Mouse (Mus musculus) midbrain, embryonic 14.5 days (tissue): ENCODE data around the gene Bicd2. TPM values are rescaled to one million over a fixed set of nuclear protein-coding genes. Genes with fewer than 3 reads are reported as not detected.

Experiments
- ATAC-seq: fragments of 200-750 bp; cut with Nextera tagmentation; 2 replicates; pipeline ENCODE4 v1.8.0; 2017; ENCODE audit warnings: moderate number of reproducible peaks, moderate library complexity; ENCODE audit not compliant: low FRiP score, low TSS enrichment
- DNase-seq: peaks from one replicate; pipeline ENCODE4 v3.0.0-alpha.2; 2015
- H3K27ac ChIP-seq: fragments of 300-500 bp; sonication (generic); replicated peaks from 2 replicates; pipeline ENCODE4 v1.5.1; 2014; ENCODE audit warnings: mild to moderate bottlenecking, low read depth, low read length, moderate library complexity
- H3K27me3 ChIP-seq: fragments of 300-500 bp; sonication (generic); 2 replicates; pipeline ENCODE4 v1.6.1; 2014; ENCODE audit warnings: low read length, control low read depth, mixed read lengths; ENCODE audit not compliant: control insufficient read depth, insufficient read depth
- H3K36me3 ChIP-seq: fragments of 300-500 bp; sonication (generic); 2 replicates; pipeline ENCODE4 v1.6.1; 2014; ENCODE audit warnings: low read length, control low read depth; ENCODE audit not compliant: control insufficient read depth, insufficient read depth
- H3K4me1 ChIP-seq: fragments of 300-500 bp; sonication (generic); 2 replicates; pipeline ENCODE4 v1.6.1; 2014; ENCODE audit warnings: mild to moderate bottlenecking, antibody characterized with exemption, low read length, control low read depth; ENCODE audit not compliant: control insufficient read depth, insufficient read depth
- H3K4me2 ChIP-seq: fragments of 300-500 bp; sonication (generic); 2 replicates; pipeline ENCODE4 v1.6.1; 2014; ENCODE audit warnings: mild to moderate bottlenecking, low read length, moderate library complexity
- H3K4me3 ChIP-seq: fragments of 300-500 bp; sonication (generic); replicated peaks from 2 replicates; pipeline ENCODE4 v1.5.1; 2014; ENCODE audit warnings: low read depth, low read length
- H3K9ac ChIP-seq: fragments of 300-500 bp; sonication (generic); replicated peaks from 2 replicates; pipeline ENCODE4 v1.6.1; 2014; ENCODE audit warnings: mild to moderate bottlenecking, low read length, moderate library complexity
- H3K9me3 ChIP-seq: fragments of 300-500 bp; sonication (generic); 2 replicates; pipeline ENCODE4 v1.6.1; 2016; ENCODE audit warnings: low read length, control low read depth, mixed read lengths; ENCODE audit not compliant: control insufficient read depth
- WGBS: fragments of 180-500 bp; shearing (Covaris S2); extraction: QIAGEN DNeasy Blood & Tissue Kit; methylation state at CpG from one replicate; pipeline ENCODE4 v1.1.7; 2014; 5-methylcytosine and 5-hydroxymethylcytosine counted together
- polyA plus RNA-seq: library from polyadenylated mRNA; unstranded; fragments of >200 nt; fragmentation: Nextera tagmentation; extraction: Ambion mirVana; gene quantifications from 2 replicates; pipeline ENCODE4 v1.2.1, GENCODE M21; 2014

Gene Bicd2
- polyA plus RNA-seq, 1 experiment from 2014 or later: 30.1 TPM

GRCm38 (mm10) chr13:49321452-49321851, 19.9 kb upstream of the Bicd2 start:
- peaks cover 30% of the 10 kb centered on the region for H3K4me1 ChIP-seq
- DNase-seq: no peak

DNA sequence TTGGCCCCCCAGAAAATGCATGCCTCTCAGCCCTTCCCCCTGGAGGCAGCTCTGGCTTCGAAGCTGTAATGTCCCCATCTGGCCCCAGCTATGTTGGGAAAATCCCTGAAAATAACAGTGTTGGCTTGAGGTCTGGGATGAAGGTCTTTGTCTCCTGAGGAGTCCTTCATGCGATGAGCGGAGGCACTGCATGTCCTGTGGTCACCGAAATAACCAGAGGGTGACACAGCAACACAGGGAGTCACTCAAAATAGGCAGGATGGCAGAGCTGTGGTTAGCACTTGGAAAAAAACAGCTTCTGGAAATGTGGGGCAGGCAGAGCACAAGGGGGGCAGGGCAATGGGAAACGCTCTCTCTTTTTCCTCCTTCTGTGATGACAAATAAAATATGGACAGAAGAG, 19.2 kb upstream of the Bicd2 start:
- no peaks in the 10 kb centered on the region for H3K9me3 ChIP-seq
- DNase-seq (no peak), ATAC-seq (no peak)
- peaks cover 30% of the 10 kb centered on the region for H3K4me1 ChIP-seq
- H3K4me2 ChIP-seq: no peak overlapping the region
- H3K9ac ChIP-seq: no peak overlapping the region
- H3K27ac ChIP-seq: no peak overlapping the region
- H3K4me3 ChIP-seq: no peak overlapping the region
- H3K27me3 ChIP-seq: peaks cover 44% of the 10 kb centered on the region
- H3K36me3 ChIP-seq: no peaks in the 10 kb centered on the region
- 77% methylated on average over 5 of the region's 5 CpGs for WGBS

More at GRCm38 (mm10) chr13:49321452-49321851, 19.9 kb upstream of the Bicd2 start:
- no peak for ATAC-seq
- no peak overlapping the region for H3K4me2 ChIP-seq
- H3K36me3 ChIP-seq: no peaks in the 10 kb centered on the region
- WGBS: 56% methylated on average over 3 of the region's 3 CpGs
- H3K4me3 ChIP-seq: no peak overlapping the region
- H3K27me3 ChIP-seq: peaks cover 44% of the 10 kb centered on the region
- H3K9me3 ChIP-seq: no peaks in the 10 kb centered on the region
- no peak overlapping the region for H3K27ac ChIP-seq
- no peak overlapping the region for H3K9ac ChIP-seq

DNA sequence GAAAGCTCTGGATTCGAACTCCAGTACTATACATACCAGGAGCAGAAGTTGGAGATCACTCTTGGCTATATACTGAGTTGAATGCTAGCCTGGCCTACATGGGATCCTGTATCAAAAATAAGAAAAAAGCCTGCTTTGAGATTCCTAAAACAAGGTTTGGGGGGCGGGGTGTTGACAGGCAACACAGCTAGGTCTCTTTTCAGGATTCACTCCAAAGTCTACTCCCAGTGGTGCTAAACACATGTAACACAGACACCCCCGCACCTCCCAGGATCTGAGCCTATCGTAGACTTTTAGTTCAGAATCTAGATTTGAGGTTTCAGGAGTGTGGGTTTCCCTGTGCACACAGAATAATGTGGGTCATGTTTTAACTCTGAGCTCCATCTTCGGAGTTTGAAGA, 18.6 kb upstream of the Bicd2 start:
- no peak overlapping the region for H3K4me2 ChIP-seq
- H3K9me3 ChIP-seq: no peaks in the 10 kb centered on the region
- no peak for ATAC-seq
- peaks cover 27% of the 10 kb centered on the region for H3K4me1 ChIP-seq
- no peaks in the 10 kb centered on the region for H3K36me3 ChIP-seq
- no peak overlapping the region for H3K4me3 ChIP-seq
- H3K27me3 ChIP-seq: peaks cover 44% of the 10 kb centered on the region
- DNase-seq: no peak
- 91% methylated on average over 5 of the region's 5 CpGs for WGBS
- no peak overlapping the region for H3K27ac ChIP-seq
- H3K9ac ChIP-seq: no peak overlapping the region

DNA sequence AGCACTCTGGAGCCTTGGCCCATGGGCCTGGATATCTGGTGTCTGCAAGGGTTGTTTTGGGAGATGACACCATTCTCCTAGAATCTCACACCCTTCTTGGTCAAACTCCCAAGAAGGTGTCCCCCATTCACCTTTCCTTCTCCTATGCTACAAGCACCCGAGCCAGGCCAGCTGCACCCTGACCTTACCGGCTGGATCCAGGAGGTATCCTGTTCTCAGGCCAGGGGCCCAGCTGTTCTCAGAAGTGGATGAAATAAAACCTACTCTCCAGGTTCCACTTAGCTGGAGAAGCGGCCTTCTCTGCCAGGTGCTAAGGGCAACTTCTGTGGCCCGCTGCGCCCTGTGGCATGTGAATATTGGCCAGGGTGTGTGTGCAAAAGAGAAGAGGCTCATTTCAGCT, 16.5 kb upstream of the Bicd2 start:
- no peak for ATAC-seq
- Histone ChIP-seq H3K4me3 (no peak overlapping the region), H3K9me3 (no peaks in the 10 kb centered on the region), H3K27ac (no peak overlapping the region), H3K4me1 (peaks cover 12% of the 10 kb centered on the region), H3K27me3 (peaks cover 37% of the 10 kb centered on the region), H3K4me2 (no peak overlapping the region), H3K36me3 (no peaks in the 10 kb centered on the region), H3K9ac (no peak overlapping the region)
- no peak for DNase-seq
- 91% methylated on average over 5 of the region's 5 CpGs for WGBS

DNA sequence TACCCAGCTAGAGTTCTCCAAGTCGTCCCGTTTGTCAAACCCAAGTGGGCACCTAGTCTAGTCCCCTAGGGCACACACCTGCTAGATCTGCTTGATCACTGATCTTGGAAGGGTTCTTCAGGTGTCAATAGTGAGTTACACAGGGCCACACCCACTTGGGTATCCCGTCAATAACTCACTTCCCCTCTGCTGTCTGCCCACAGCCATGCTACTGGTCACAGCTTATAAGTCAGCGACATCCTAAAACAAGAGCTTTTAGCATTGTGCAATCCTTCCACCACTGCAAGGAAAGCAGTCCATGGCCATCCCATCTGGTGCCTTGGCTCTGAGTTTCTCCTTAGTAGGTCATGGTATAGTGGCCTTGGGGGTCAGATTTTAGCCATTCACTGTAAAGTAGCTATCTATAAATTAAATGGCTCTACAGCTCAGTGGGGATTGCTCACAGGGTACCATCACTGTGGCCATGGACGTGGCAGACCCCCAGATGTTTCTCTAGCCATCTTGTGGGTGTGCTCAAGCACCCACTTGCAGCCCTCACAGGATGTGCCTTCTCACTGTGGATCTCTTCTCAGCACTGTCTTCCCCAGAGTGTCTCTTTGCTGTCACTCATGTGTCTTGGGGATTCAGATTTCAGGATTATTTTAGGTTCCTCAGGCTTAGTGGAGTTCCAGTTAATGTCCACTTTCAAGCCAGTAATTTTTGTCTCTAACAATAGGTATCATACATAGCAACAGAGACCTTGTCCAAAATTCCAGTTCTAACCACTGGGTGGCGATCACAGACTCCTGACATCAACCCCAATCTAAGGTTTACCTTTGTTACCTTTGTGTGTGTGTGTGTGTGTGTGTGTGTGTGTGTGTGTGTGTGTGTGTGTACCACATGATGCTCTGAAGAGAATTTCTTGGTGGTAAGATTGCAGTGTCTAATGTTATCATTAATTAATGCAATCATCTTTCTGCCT, 14.9 kb upstream of the Bicd2 start:
- Histone ChIP-seq H3K4me3 (no peak overlapping the region), H3K9ac (no peak overlapping the region), H3K27me3 (peaks cover 32% of the 10 kb centered on the region), H3K9me3 (no peaks in the 10 kb centered on the region), H3K27ac (no peak overlapping the region), H3K36me3 (no peaks in the 10 kb centered on the region), H3K4me1 (no peaks in the 10 kb centered on the region), H3K4me2 (no peak overlapping the region)
- peak; percentile 82 for DNase-seq
- 59% methylated on average over 6 of the region's 6 CpGs for WGBS
- ATAC-seq: no peak; the same call in 1 of the 2 replicates

DNA sequence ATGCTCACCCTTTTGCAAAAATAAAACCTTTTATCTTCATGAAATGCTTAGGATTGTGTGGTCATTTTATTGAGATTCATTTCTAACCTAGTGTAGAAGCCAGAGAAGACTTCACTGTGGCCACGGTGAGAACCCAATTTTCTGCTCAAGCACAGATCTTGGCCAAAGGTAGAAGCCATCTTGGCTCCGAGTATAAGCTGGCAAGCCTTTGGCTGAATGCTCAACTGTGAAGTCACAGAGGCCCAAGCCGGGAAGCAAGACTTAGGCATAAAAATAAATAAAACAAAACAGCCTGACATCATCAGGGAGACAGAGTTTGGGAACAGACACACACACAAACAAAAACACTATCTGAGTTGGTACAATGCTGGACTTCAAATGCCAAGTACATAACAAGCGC, 13.3 kb upstream of the Bicd2 start:
- DNase-seq: no peak
- Histone ChIP-seq H3K4me1 (no peaks in the 10 kb centered on the region), H3K36me3 (no peaks in the 10 kb centered on the region), H3K27ac (no peak overlapping the region), H3K9me3 (no peaks in the 10 kb centered on the region), H3K4me2 (no peak overlapping the region), H3K4me3 (no peak overlapping the region), H3K27me3 (peaks cover 23% of the 10 kb centered on the region), H3K9ac (no peak overlapping the region)
- no peak for ATAC-seq
- whole genome bisulfite sequencing: 84% methylated on average over 4 of the region's 4 CpGs

DNA sequence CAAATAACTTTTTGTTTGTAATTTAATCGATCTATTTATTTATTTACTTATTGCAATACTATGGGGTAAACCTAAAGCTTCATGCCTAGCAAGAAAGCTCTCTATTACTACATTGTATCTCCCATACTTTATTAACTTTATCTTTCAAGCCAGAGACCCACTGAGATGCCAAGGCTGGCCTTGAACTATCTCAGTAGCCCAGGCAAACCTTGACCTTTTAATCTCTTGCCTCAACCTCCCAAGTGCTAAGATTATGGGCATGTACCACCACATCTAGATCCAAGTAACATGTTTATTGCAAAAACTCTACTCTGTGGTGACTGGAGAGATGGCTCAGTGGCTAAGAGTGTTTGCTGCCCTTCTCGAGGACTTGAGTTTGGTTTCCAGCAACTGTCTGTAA, 8.1 kb upstream of the Bicd2 start:
- Histone ChIP-seq H3K4me3 (no peak overlapping the region), H3K4me1 (no peaks in the 10 kb centered on the region), H3K27ac (no peak overlapping the region), H3K36me3 (no peaks in the 10 kb centered on the region), H3K9me3 (no peaks in the 10 kb centered on the region), H3K9ac (no peak overlapping the region), H3K4me2 (no peak overlapping the region), H3K27me3 (no peaks in the 10 kb centered on the region)
- no peak for ATAC-seq
- DNase-seq: no peak
- 78% methylated on average over 2 of the region's 2 CpGs for WGBS

- H3K4me2 ChIP-seq: no peak overlapping the region
- no peak for ATAC-seq
- WGBS: 92% methylated on average over 12 of the region's 12 CpGs
- no peaks in the 10 kb centered on the region for H3K9me3 ChIP-seq
- no peak for DNase-seq
- H3K27ac ChIP-seq: no peak overlapping the region
- no peak overlapping the region for H3K4me3 ChIP-seq
- no peaks in the 10 kb centered on the region for H3K36me3 ChIP-seq
- peaks cover 4% of the 10 kb centered on the region for H3K4me1 ChIP-seq
- H3K9ac ChIP-seq: no peak overlapping the region
- no peaks in the 10 kb centered on the region for H3K27me3 ChIP-seq
These were observed 6.1 kb upstream of the Bicd2 start for GRCm38 (mm10) chr13:49335077-49335982.
